Mouse (Mus musculus) kidney, embryonic 14.5 days (tissue): ENCODE measurements around the gene Calm3. TPM values are rescaled to one million over a fixed set of nuclear protein-coding genes. Genes with fewer than 3 reads are reported as not detected.
"Not testable (repeated sequence)": the region's sequence is repeated elsewhere in the genome, so short reads cannot be mapped to it uniquely, and the experiment has no call there.

ENCODE experiments used
- ATAC-seq: fragments of 200-750 bp; cut with Nextera tagmentation; 2 replicates; pipeline ENCODE4 v1.8.0; 2017; ENCODE audit warnings: moderate number of reproducible peaks, mild to moderate bottlenecking, moderate TSS enrichment, moderate library complexity; ENCODE audit not compliant: low FRiP score, low TSS enrichment
- H3K27ac ChIP-seq: fragments of 300-500 bp; sonication (generic); 2 replicates; pipeline ENCODE4 v1.5.1; 2014; ENCODE audit warnings: low read depth, mild to moderate bottlenecking, low read length, moderate library complexity, mixed read lengths
- H3K27me3 ChIP-seq: fragments of 300-500 bp; sonication (generic); 2 replicates; pipeline ENCODE4 v1.6.1; 2014; ENCODE audit warnings: mild to moderate bottlenecking, low read length; ENCODE audit not compliant: control insufficient read depth, insufficient read depth
- H3K36me3 ChIP-seq: fragments of 300-500 bp; sonication (generic); 2 replicates; pipeline ENCODE4 v1.6.1; 2014; ENCODE audit warnings: low read length, mixed read lengths; ENCODE audit not compliant: control insufficient read depth, insufficient read depth
- H3K4me1 ChIP-seq: fragments of 300-500 bp; sonication (generic); 2 replicates; pipeline ENCODE4 v1.6.1; 2014; ENCODE audit warnings: low read length, mixed read lengths; ENCODE audit not compliant: control insufficient read depth, insufficient read depth
- H3K4me2 ChIP-seq: fragments of 300-500 bp; sonication (generic); replicated peaks from 2 replicates; pipeline ENCODE4 v1.6.1; 2014; ENCODE audit warnings: low read depth, mild to moderate bottlenecking, low read length
- H3K4me3 ChIP-seq: fragments of 300-500 bp; sonication (generic); 2 replicates; pipeline ENCODE4 v1.5.1; 2014; ENCODE audit warnings: mild to moderate bottlenecking, low read length
- H3K9ac ChIP-seq: fragments of 300-500 bp; sonication (generic); 2 replicates; pipeline ENCODE4 v1.6.1; 2014; ENCODE audit warnings: low read depth, mild to moderate bottlenecking, low read length, moderate library complexity
- H3K9me3 ChIP-seq: fragments of 300-500 bp; sonication (generic); 2 replicates; pipeline ENCODE4 v1.6.1; 2016; ENCODE audit warnings: low read length; ENCODE audit not compliant: control insufficient read depth
- WGBS: fragments of 180-500 bp; shearing (Covaris S2); extraction: QIAGEN DNeasy Blood & Tissue Kit; methylation state at CpG from one replicate; pipeline ENCODE4 v1.1.7; 2014; 5-methylcytosine and 5-hydroxymethylcytosine counted together
- polyA plus RNA-seq: library from polyadenylated mRNA; unstranded; fragments of >200 nt; fragmentation: Nextera tagmentation; extraction: Ambion mirVana; gene quantifications from 2 replicates; pipeline ENCODE4 v1.2.1, GENCODE M21; 2014

Calm3 gene
- 156 and 198 TPM in 2 replicates for polyA plus RNA-seq

DNA sequence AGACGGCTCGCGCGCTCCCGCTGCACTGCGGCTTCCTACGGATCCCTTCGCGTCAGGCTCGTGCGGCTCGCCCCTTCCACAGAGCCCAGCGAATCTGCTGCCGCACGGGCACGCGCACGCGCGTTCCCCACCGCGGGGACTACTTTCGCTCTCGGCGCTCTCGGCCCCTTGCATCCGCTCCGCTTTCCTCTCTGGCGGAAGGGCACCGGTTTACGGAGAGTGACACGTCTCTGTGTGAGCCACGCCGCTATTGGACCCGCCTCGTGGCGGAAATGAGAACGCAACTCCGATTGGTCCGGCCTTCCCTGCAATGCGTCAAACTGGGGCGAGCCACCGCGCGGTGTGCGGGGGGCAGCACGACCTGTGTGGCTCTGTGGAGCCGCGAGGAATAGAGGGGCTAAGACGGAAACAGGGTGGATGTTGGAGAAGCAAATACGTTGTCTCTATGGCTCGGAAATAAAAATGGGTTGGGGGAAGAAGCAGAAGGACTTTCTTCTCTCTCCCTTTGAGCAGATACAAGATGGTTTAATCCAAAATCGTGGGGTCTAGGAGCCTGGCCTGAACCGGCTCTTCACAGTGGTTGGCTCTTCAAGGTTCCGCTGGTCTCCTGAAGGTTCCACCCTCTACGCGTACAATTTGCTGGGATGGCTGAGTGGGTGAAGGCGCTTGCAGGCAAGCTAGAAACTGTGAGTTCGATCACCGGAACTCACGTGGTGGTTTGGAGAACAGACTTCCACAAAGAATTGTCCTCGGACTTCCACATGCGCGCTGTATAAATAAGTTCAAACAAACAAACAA is at the start of gene Calm3:
Calm3 (minus strand) TSS at position 78 of the 798 bp plus-strand sequence.
- peak within 1 kb of the TSS; percentile 97 for H3K4me3 ChIP-seq
- peak; percentile 92 for ATAC-seq
- peak within 1 kb of the TSS; percentile 96 for H3K9ac ChIP-seq
- no peaks in the 10 kb centered on the region for H3K27me3 ChIP-seq
- peaks cover 34% of the 10 kb centered on the region for H3K4me1 ChIP-seq
- H3K36me3 ChIP-seq = peaks cover 12% of the 10 kb centered on the region
- H3K27ac ChIP-seq = peak within 1 kb of the TSS; percentile 95
- peak within 1 kb of the TSS; percentile 75 for H3K4me2 ChIP-seq
- no peaks in the 10 kb centered on the region for H3K9me3 ChIP-seq
- WGBS = 2% methylated on average over 64 of the region's 64 CpGs

DNA sequence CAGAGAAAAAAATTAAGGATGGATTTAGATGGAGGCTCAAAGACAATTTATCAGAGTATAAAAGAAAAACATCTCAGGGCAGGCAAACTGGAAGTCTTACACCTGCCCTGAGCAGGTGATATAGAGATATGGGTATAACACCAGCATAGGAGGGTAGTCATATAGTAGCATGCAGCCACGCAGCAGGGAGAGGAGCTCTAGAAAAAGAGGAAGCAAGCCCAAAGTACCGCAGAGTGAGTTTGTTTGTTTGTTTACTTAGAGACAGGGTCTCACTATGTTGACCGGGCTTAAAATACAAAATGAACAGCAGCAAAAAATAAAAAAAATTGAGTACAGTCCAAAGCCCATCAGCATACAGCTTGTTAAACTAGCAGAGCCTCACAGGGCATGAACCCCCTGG is 47.2 kb upstream of the Calm3 start:
- Histone ChIP-seq H3K36me3 (no peaks in the 10 kb centered on the region), H3K4me1 (no peaks in the 10 kb centered on the region), H3K4me3 (no peak overlapping the region), H3K9ac (no peak overlapping the region), H3K4me2 (no peak overlapping the region), H3K27me3 (no peaks in the 10 kb centered on the region), H3K9me3 (no peaks in the 10 kb centered on the region), H3K27ac (no peak overlapping the region)
- 79% methylated on average over 3 of the region's 3 CpGs for WGBS
- ATAC-seq = no peak

DNA sequence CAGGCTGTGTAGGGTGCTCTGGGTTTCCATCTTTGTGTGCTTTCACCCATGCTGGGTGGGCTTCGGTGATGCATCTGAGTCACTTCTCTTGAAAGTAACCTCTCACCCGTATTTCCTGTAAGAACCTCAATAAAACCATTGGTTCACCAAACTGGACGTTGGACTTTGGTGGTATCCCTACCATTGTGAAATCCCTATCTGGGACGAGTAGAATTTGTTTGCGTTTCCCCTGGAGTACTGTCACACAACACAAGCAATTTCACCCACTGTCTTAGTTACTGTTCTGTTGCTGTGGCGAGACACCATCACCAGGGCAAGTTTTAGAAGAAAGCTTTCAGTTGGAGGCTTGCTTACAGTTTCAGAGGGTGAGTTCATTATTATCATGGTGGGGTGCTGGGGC is 44.5 kb upstream of the Calm3 start:
- Histone ChIP-seq H3K4me1 (no peaks in the 10 kb centered on the region), H3K4me3 (no peak overlapping the region), H3K27me3 (no peaks in the 10 kb centered on the region), H3K9ac (no peak overlapping the region), H3K27ac (no peak overlapping the region), H3K36me3 (no peaks in the 10 kb centered on the region), H3K9me3 (no peaks in the 10 kb centered on the region), H3K4me2 (no peak overlapping the region)
- no peak for ATAC-seq
- 85% methylated on average over 6 of the region's 6 CpGs for WGBS

DNA sequence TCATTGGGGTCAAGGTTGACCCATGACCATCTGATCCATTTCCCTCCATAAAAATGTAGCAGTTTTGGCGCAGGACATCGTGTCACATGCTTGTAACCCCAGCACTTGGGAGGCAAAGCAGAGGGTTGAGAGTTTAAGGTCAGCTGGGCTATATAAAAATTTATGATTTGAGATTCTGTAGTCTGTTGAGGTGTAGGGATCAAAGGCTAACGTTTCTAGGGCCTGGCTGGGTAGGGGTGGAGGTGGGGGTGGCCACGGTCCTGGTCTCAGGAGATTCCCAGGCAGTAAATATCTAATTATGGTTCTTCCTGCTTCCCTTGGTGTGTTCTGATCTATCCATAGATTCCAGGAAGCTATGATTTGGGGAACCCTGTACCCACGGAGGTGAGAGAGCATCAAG is 37.8 kb upstream of the Calm3 start:
- 60% methylated on average over 5 of the region's 5 CpGs for WGBS

DNA sequence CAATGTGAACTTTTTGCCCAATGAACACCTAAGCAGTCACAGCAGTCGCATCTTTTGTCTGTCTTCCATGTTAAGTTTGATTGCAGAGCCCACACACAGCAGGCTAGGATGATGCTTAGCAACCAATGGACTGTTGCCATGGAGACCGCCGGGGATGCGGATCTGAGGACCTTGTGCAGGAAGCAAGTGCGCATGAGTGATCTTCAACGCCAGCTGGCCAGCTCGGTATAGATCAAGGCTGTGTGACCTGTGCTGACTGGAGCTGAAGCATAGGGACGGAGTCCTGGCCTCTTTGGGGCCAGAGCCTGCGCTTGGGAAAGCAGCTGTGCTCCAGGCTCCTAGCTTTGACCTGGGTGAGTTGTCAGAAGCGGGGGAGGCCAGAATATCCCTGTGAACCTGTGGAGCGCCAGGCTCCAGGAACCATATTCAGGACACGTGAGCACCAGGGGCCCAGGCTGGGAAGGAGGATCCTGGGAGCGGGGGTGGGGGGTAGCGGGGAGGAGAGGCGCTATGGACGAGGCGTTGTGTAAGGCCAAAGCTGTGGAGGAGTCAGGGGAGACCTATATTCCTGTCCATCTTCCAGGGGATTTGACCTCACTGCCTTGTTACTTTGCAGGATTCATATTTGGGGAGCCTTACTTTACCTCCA is 35.7 kb upstream of the Calm3 start, which contains the start of gene Pnmal1:
Pnmal1 (plus strand) TSS at position 141 of the 649 bp plus-strand sequence.
- no peak within 1 kb of the TSS for H3K4me3 ChIP-seq
- peak within 1 kb of the TSS; percentile 31 for H3K4me2 ChIP-seq
- peak; percentile 88 for ATAC-seq

More for the DNA sequence above, 37.8 kb upstream of the Calm3 start:
- Histone ChIP-seq H3K4me1 (no peaks in the 10 kb centered on the region), H3K9ac (no peak overlapping the region), H3K4me2 (no peak overlapping the region), H3K9me3 (no peaks in the 10 kb centered on the region), H3K27ac (no peak overlapping the region), H3K36me3 (no peaks in the 10 kb centered on the region), H3K4me3 (no peak overlapping the region), H3K27me3 (no peaks in the 10 kb centered on the region)
- ATAC-seq = no peak

DNA sequence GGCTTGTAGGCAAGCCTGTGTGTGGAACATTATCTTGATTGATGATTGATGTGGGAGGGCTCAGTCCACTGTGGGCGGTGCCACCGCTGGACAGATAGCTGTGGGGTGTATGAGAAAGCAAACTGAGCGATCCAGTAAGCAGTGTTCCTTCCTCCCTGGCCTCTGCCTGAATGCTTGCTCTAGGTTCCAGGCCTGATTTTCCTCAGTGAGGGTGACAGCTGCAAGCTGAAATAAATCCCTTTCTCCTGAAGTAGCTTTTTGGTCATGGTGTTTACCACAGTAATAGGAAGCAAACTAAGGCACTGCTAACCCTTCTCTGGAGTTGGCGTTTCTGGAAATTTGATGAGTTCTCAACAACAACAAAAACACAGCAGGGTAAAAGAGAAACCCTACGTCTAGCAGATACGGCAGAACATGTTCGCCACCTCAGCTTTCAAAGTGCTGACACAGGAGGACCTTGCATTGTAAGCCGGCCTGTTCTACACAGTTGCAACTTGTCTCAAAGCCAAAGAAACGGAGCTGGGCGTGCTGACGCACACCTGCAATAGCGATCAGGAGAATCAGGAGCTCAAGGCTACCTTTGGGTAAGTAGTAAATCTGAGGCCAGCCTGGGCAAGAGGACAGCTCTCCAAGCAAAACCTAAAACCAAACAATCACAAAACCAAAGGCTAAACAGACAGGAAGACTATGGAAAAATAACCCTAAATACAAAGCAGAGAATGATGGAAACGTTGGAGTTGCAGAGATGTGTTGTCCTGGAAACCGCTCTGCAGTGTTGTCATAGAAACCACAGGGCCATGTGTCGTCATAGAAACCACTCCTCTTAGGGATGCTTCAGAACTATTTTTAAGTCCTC is 32.7 kb upstream of the Calm3 start:
- H3K4me3 ChIP-seq = no peak overlapping the region
- no peaks in the 10 kb centered on the region for H3K36me3 ChIP-seq
- no peak overlapping the region for H3K27ac ChIP-seq
- H3K27me3 ChIP-seq = no peaks in the 10 kb centered on the region
- no peaks in the 10 kb centered on the region for H3K9me3 ChIP-seq
- no peak overlapping the region for H3K9ac ChIP-seq
- no peak overlapping the region for H3K4me2 ChIP-seq
- no peaks in the 10 kb centered on the region for H3K4me1 ChIP-seq
- 65% methylated on average over 15 of the region's 15 CpGs for WGBS
- no peak for ATAC-seq

More for the DNA sequence above, 35.7 kb upstream of the Calm3 start, which contains the start of gene Pnmal1:
- Histone ChIP-seq H3K4me1 (no peaks in the 10 kb centered on the region), H3K27ac (no peak within 1 kb of the TSS), H3K27me3 (no peaks in the 10 kb centered on the region), H3K36me3 (no peaks in the 10 kb centered on the region), H3K9ac (peak within 1 kb of the TSS; percentile 37; the same call in 1 of the 2 replicates), H3K9me3 (no peaks in the 10 kb centered on the region)
- 8% methylated on average over 17 of the region's 17 CpGs for WGBS

DNA sequence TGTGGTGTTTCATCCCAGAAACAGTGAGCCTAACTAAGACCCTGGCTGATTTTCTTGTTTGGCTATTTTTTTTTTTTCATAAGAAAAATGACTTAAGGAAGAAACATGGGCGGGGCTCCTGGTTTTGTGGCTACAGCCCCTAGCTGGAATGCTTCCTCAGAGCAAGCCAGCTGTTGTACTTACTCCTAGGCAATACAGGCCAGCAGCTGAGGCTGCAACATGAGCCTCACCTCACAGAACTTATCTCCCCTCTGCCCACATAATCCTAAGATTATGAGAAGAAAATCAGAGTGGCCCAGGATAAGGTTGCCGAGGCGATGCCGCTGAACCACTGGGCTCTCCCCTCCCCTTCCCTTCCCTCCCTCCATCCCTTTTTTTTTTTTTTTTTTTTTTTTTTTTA is 31.8 kb upstream of the Calm3 start:
- Histone ChIP-seq H3K36me3 (no peaks in the 10 kb centered on the region), H3K4me2 (no peak overlapping the region), H3K9me3 (no peaks in the 10 kb centered on the region), H3K27me3 (no peaks in the 10 kb centered on the region), H3K4me1 (no peaks in the 10 kb centered on the region), H3K27ac (no peak overlapping the region), H3K9ac (no peak overlapping the region), H3K4me3 (no peak overlapping the region)
- ATAC-seq = no peak
- 92% methylated on average over 4 of the region's 4 CpGs for WGBS

DNA sequence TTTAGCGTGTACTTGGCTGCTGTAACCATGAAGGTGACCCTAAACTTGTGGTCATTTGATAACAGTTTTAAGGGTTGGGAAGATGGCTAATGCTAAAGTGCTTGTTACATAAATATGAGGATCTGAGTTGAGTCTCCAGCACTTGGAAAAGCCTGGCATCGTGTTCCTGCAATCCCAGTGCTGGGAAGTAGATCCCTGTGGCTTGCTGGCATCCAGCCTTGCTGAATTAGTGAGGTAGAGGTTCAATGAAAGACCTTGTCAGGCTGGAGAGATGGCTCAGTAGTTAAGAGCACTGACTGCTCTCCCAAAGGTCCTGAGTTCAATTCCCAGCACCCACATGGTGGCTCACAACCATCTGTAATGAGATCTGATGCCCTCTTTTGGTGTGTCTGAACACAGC is 29.9 kb upstream of the Calm3 start:
- H3K4me3 ChIP-seq, ATAC-seq, H3K4me2 ChIP-seq, H3K27ac ChIP-seq, H3K4me1 ChIP-seq, H3K9me3 ChIP-seq, H3K36me3 ChIP-seq, H3K9ac ChIP-seq: not testable (repeated sequence)
- H3K27me3 ChIP-seq = peaks cover 11% of the 10 kb centered on the region
- 64% methylated on average over 2 of the region's 2 CpGs for WGBS
